Mouse (Mus musculus) Patski (cell line): ENCODE data around the gene Ruvbl1. TPM values are rescaled to one million over a fixed set of nuclear protein-coding genes. Genes with fewer than 3 reads are reported as not detected.

ENCODE experiments used
- ATAC-seq: fragments of 100-300 bp; one replicate; pipeline ENCODE4 v1.8.0; 2021
- CTCF ChIA-PET: fragments of 350-600 bp; sonication (Branson Sonifier 250); formaldehyde crosslinking; loops from one replicate; lab custom pipeline; 2022; ENCODE audit warnings: inconsistent platforms; lab: Charles Lee
- POLR2A ChIA-PET: fragments of 350-600 bp; sonication (Branson Sonifier 250); formaldehyde crosslinking; loops from one replicate; lab custom pipeline; 2022; ENCODE audit warnings: antibody characterized with exemption, inconsistent platforms; lab: Charles Lee
- DNase-seq: peaks from one replicate; pipeline ENCODE4 v3.0.0-alpha.2; 2011; ENCODE audit warnings: low read depth, low spot score
- H3K27me3 ChIP-seq: fragments of 371-371 bp; one replicate; pipeline ENCODE4 v1.5.1; 2021
- CTCF ChIP-seq: fragments of 100-300 bp; IDR thresholded peaks from one replicate; pipeline ENCODE4 v1.5.1; 2021
- in situ Hi-C: fragments of 300-500 bp; cut with MboI; formaldehyde crosslinking; loops from 3 replicates; pipeline ENCODE4 v1.11.1; 2018; ENCODE audit warnings: low pct_unique_long_range_greater_than_20kb, mixed read lengths
- polyA plus RNA-seq: library from polyadenylated mRNA; unstranded; gene quantifications from one replicate; pipeline ENCODE4 v1.2.3, GENCODE M21; 2021

Gene Ruvbl1
- polyA plus RNA-seq, 1 experiment from 2014 or later, result 76.2 TPM

DNA sequence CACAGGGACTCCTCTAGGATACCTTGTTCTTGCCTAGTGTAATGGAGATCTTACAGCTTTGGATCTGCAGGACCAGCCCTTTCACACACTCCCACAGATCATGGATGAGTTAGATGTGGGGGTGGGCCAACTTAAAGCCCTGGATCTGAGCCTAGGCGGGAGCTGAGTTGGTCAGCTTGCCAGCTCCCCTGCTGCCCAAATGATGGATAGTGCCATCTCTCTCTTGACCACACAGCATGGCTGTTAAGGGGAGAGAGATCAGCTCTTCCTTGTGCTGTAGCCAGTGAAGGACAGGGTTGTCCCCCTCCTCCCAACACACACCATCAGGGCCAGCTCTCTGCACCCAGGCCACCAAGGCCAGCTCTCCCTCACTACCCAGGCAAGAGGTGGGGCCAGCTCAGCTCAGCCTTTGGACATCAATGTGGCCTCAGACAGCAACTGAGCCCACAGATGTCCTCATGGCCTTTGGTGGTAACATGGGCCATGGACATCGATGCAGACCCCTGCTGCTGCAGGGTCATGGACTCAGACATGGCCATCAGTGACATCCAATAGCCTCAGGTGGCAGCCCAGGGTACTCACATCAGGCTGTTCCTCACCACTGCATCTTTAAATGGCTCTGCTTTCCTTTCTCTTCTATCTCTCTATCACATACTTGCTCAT is 75.0 kb downstream of the Ruvbl1 start:
- DNase-seq (no peak), ATAC-seq (no peak)
- in situ Hi-C loops, result no loop called here
- POLR2A ChIA-PET, result no interaction called here
- CTCF ChIA-PET, result no interaction called here
- H3K27me3 ChIP-seq, result peaks cover 59% of the 10 kb centered on the region
- no peak for TF ChIP-seq CTCF

DNA sequence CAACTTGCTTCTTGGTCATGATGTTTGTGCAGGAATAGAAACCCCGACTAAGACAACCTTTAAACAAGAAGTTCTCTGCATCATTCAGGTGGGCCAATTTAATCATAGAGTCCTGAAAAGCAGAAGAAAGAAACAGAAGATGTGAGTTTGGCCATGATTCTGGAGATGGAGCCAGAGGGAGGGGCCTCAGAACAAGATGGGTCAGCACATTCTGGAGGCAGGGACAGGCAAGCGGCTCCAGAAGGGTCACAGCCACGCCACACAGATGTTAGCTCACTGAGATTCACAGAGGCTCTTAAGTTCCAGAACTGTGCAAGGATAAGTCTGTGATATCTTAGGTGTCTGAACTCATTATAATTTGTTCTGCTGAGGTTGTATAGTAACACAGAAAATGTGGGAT is 79.0 kb downstream of the Ruvbl1 start:
- ChIA-PET CTCF (interaction anchor here (1.6 kb wide), 1 partner anchor 287 kb away, joined by 3 read pairs; no protein-coding TSS in a partner anchor), POLR2A (no interaction called here)
- no peak for ATAC-seq
- TF ChIP-seq CTCF, result no peak
- DNase-seq, result no peak
- in situ Hi-C loops, result no loop called here
- H3K27me3 ChIP-seq, result peaks cover 43% of the 10 kb centered on the region

DNA sequence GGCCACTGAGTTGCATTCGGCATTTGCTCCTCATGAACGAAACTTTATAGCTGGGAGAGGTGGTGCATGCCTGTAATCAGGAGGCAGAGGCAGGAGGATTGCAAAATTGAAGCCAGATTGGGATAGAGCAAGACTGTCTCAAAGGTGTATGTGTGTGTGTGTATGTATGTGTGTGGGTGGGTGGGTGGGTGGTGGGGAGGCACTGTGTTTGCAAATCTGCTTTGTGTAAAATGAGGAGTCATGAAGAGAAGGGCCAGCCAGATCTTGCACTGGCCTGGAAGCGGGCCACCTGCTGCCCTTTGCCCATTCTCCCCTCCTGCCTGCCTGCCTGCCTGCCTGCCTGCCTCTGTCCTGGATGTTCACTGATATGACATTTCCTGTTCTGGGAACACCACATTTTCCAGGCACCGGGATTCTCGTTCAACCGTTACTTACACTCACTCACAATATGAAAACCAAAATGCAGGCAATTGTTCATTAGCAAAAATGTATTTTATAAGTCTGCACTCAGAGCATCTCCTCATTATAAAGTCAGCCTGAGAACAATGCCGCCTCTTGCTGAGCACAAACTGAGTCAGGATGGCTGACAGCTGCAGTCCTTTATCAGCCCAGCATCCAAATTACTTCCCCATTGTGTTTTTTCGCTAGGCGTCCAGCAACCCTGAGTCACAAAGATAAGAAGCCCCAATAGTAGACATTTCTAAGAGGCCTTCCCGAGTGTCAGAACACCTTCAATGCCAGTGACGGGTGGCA is 79.6 kb downstream of the Ruvbl1 start:
- H3K27me3 ChIP-seq, result peaks cover 41% of the 10 kb centered on the region
- ChIA-PET CTCF (interaction anchor here (1.6 kb wide), 1 partner anchor 286 kb away, joined by 3 read pairs; no protein-coding TSS in a partner anchor), POLR2A (no interaction called here)
- TF ChIP-seq CTCF, result no peak
- no peak for DNase-seq
- in situ Hi-C loops, result no loop called here
- no peak for ATAC-seq

DNA sequence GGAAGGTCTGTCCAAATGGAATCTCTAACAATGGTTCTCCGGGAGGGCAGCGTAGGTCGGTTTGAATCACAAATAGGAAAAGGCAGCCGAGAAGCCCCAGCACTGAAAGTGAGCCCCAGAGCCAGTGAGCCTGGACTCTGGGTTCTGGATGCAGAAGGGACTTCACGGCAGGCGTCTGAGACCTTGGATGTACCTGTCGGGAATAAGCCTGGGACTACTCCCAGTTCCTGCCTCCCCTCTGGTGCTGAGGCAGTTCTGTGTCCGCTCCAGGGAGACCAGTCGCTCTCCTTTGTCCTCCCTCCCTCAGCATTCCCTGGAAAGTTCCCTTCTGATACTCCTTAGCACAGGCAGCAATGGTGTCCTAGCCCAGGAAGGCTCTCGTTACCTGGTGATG is 80.2 kb downstream of the Ruvbl1 start:
- ATAC-seq (no peak), DNase-seq (no peak)
- POLR2A ChIA-PET, result no interaction called here
- no peak for TF ChIP-seq CTCF
- CTCF ChIA-PET, result interaction anchor here (1.6 to 1.7 kb wide), 2 partner anchors 19 to 286 kb away, joined by 3 to 4 read pairs; no protein-coding TSS in a partner anchor
- in situ Hi-C loops, result no loop called here
- H3K27me3 ChIP-seq, result peaks cover 35% of the 10 kb centered on the region

Other genes with a start within 250 kb of the Ruvbl1 start
- not detected for gene Dnajb8, start 243.1 kb upstream of the Ruvbl1 start, polyA plus RNA-seq
- gene Eefsec, start 18.9 kb upstream of the Ruvbl1 start, polyA plus RNA-seq, result 14.9 TPM
- gene Sec61a1, start 53.5 kb downstream of the Ruvbl1 start, polyA plus RNA-seq, result 191 TPM
- gene Kbtbd12, start 172.5 kb downstream of the Ruvbl1 start, polyA plus RNA-seq, result 0.53 TPM